Comparison of ENCODE assay signal across 24 mouse cellular contexts in genomic region chr14:57691316-57691715, GRCm38 (mm10). TPM values are rescaled to one million over a fixed set of nuclear protein-coding genes. Genes with fewer than 3 reads are reported as not detected.
A peak's percentile ranks its signal among the peaks of the same experiment; 100 is the strongest.
DNase-seq lines count a peak whose midpoint lies in the region; ATAC-seq and TF ChIP-seq lines count a peak whose summit lies in the region.
"Had no signal": no experiment of that assay in that cellular context is flagged by ENCODE, and none has a peak within 500 bp of the region (broad histone marks: within the 10 kb centered on the region; RNA-seq: fewer than 3 reads in every experiment).

No protein-coding gene starts in this region.

- H3K4me3 ChIP-seq in heart, embryonic 10.5 days: no peak overlapping the region
- peak overlapping the region; percentile 50 for H3K4me3 ChIP-seq in megakaryocyte, embryonic 14.5 days (replicated peaks)
- H3K4me3 ChIP-seq in ES-Bruce4 (ENCODE audit: low read depth, low read length): peak overlapping the region; percentile 29
- H3K4me3 ChIP-seq in intestine, embryonic 16.5 days (ENCODE audit: low read length): no peak overlapping the region
- H3K4me3 ChIP-seq: embryonic facial prominence, embryonic 13.5 days; forebrain, embryonic 12.5 days; heart, adult 2 months; hindbrain, embryonic 10.5 days had no signal

- peaks cover 69% of the 10 kb centered on the region for H3K36me3 ChIP-seq in heart, embryonic 10.5 days
- peaks cover 16% of the 10 kb centered on the region for H3K36me3 ChIP-seq in megakaryocyte, embryonic 14.5 days (replicated peaks; ENCODE audit: low read length)
- no peaks in the 10 kb centered on the region for H3K36me3 ChIP-seq in ES-Bruce4 (ENCODE audit: control insufficient read depth, insufficient read depth, low read length, poor library complexity, severe bottlenecking)
- H3K36me3 ChIP-seq in intestine, embryonic 16.5 days (ENCODE audit: control insufficient read depth, insufficient read depth, low read length): peaks cover 12% of the 10 kb centered on the region

- TF ChIP-seq CTCF in ES-Bruce4 (IDR thresholded peaks at IDR 0.05; ENCODE audit: low read depth, low read length): no peak

- no peaks in the 10 kb centered on the region for H3K9me3 ChIP-seq in heart, embryonic 10.5 days
- no peaks in the 10 kb centered on the region for H3K9me3 ChIP-seq in megakaryocyte, embryonic 14.5 days
- no peaks in the 10 kb centered on the region for H3K9me3 ChIP-seq in ES-Bruce4 (replicated peaks; ENCODE audit: control insufficient read depth, insufficient read depth, low read length, poor library complexity, severe bottlenecking)
- no peaks in the 10 kb centered on the region for H3K9me3 ChIP-seq in intestine, embryonic 16.5 days (ENCODE audit: control insufficient read depth, low read length)
- H3K9me3 ChIP-seq: embryonic facial prominence, embryonic 13.5 days; forebrain, embryonic 12.5 days; hindbrain, embryonic 10.5 days had no signal

- no peaks in the 10 kb centered on the region for H3K27me3 ChIP-seq in heart, embryonic 10.5 days (ENCODE audit: insufficient read depth, poor library complexity, severe bottlenecking)
- no peaks in the 10 kb centered on the region for H3K27me3 ChIP-seq in megakaryocyte, embryonic 14.5 days (replicated peaks)
- H3K27me3 ChIP-seq in ES-Bruce4 (ENCODE audit: control insufficient read depth, insufficient read depth, low read length, poor library complexity, severe bottlenecking): no peaks in the 10 kb centered on the region
- H3K27me3 ChIP-seq in intestine, embryonic 16.5 days (replicated peaks; ENCODE audit: control insufficient read depth, insufficient read depth, low read length): no peaks in the 10 kb centered on the region
- H3K27me3 ChIP-seq: embryonic facial prominence, embryonic 13.5 days; forebrain, embryonic 12.5 days; Patski had no signal

- DNase-seq in heart, embryonic 10.5 days (ENCODE audit: low spot score): peak; percentile 71
- no peak for DNase-seq in heart, adult 9 months (ENCODE audit: low spot score in 2 of 2)
- DNase-seq in MN1 (ENCODE audit: low spot score): no peak
- DNase-seq: adrenal gland, adult 2 months; adrenal gland, postnatal 25 days; cerebellum, adult 18-20 months; cerebellum, adult 9-11 months; cerebellum, postnatal 36 days; gastrocnemius, postnatal 10 days; heart, adult 2 months had no signal

- no peak for TF ChIP-seq EP300 in ES-Bruce4 (IDR thresholded peaks at IDR 0.05; ENCODE audit: insufficient read depth, low read depth, low read length)

- no peaks in the 10 kb centered on the region for H3K4me1 ChIP-seq in heart, embryonic 10.5 days
- H3K4me1 ChIP-seq in megakaryocyte, embryonic 14.5 days: peaks cover 31% of the 10 kb centered on the region
- H3K4me1 ChIP-seq in ES-Bruce4 (ENCODE audit: control insufficient read depth, insufficient read depth, low read length): peaks cover 1% of the 10 kb centered on the region
- no peaks in the 10 kb centered on the region for H3K4me1 ChIP-seq in intestine, embryonic 16.5 days (ENCODE audit: control insufficient read depth, insufficient read depth, low read length)
- H3K4me1 ChIP-seq: embryonic facial prominence, embryonic 13.5 days; forebrain, embryonic 12.5 days; hindbrain, embryonic 10.5 days had no signal

- H3K9ac ChIP-seq in ES-Bruce4 (ENCODE audit: low read depth, poor library complexity, severe bottlenecking): no peak overlapping the region
- H3K9ac ChIP-seq in intestine, embryonic 16.5 days (ENCODE audit: low read depth, low read length): no peak overlapping the region
- H3K9ac ChIP-seq: embryonic facial prominence, embryonic 13.5 days; forebrain, embryonic 12.5 days; hindbrain, embryonic 14.5 days had no signal

- H3K27ac ChIP-seq in heart, embryonic 10.5 days: no peak overlapping the region
- no peak overlapping the region for H3K27ac ChIP-seq in ES-Bruce4 (ENCODE audit: insufficient read depth, low read length)
- no peak overlapping the region for H3K27ac ChIP-seq in intestine, embryonic 16.5 days (ENCODE audit: low read length)
- H3K27ac ChIP-seq: embryonic facial prominence, embryonic 13.5 days; forebrain, embryonic 12.5 days; heart, adult 2 months; hindbrain, embryonic 10.5 days; hindbrain, embryonic 14.5 days had no signal

- TF ChIP-seq POLR2A in ES-Bruce4 (IDR thresholded peaks at IDR 0.05; ENCODE audit: insufficient read depth, low read length): no peak

- no peak for ATAC-seq in megakaryocyte, adult 5-6 weeks (ENCODE audit: poor library complexity, severe bottlenecking)
- no peak for ATAC-seq in intestine, embryonic 16.5 days
- ATAC-seq: forebrain, embryonic 16.5 days; Patski had no signal

- 96% methylated on average over 24 of the region's 24 CpGs for WGBS in heart, embryonic 10.5 days
- WGBS in intestine, embryonic 16.5 days: 95% methylated on average over 24 of the region's 24 CpGs

- no peak overlapping the region for H3K4me2 ChIP-seq in intestine, embryonic 16.5 days (ENCODE audit: low read depth, low read length)
- H3K4me2 ChIP-seq: embryonic facial prominence, embryonic 13.5 days; forebrain, embryonic 12.5 days; hindbrain, embryonic 14.5 days had no signal

RNA-seq across cellular contexts. Expression of gene Xpo4, which starts 26.1 kb away (rescaled TPM):
- polyA plus RNA-seq in heart, embryonic 10.5 days (2016; fragmentation: Nextera tagmentation; extraction: Ambion mirVana): 23.5 and 24.9 TPM in 2 replicates
- polyA plus RNA-seq in megakaryocyte, embryonic 14.5 days (2012; ENCODE audit: insufficient read depth, low replicate concordance): 1.9 and 7.5 TPM in 2 replicates
- 12.6 and 14.2 TPM in 2 replicates for total RNA-seq in megakaryocyte, adult 5-6 weeks (2015)
- total RNA-seq in megakaryocyte, adult 5-6 weeks (2017): 17.1 and 19.6 TPM in 2 replicates
- polyA plus RNA-seq in ES-Bruce4 (2011; ENCODE audit: insufficient read depth, insufficient read length, low read depth, missing spikeins): 64.0 and 64.1 TPM in 2 replicates
- polyA plus RNA-seq in intestine, embryonic 16.5 days (2015; fragmentation: Nextera tagmentation; extraction: Ambion mirVana): 16.1 and 17.0 TPM in 2 replicates

RNA-seq across cellular contexts. Expression of gene Gm49361, which starts 54.6 kb away (rescaled TPM):
- polyA plus RNA-seq in heart, embryonic 10.5 days (2016; fragmentation: Nextera tagmentation; extraction: Ambion mirVana): not detected in 2 replicates
- polyA plus RNA-seq in megakaryocyte, embryonic 14.5 days (2012; ENCODE audit: insufficient read depth, low replicate concordance): 0.67 TPM in 1 of 2 replicates, not detected in the other
- not detected in 2 replicates for total RNA-seq in megakaryocyte, adult 5-6 weeks (2015)
- 0.59 TPM in 1 of 2 replicates, not detected in the other for total RNA-seq in megakaryocyte, adult 5-6 weeks (2017)
- polyA plus RNA-seq in ES-Bruce4 (2011; ENCODE audit: insufficient read depth, insufficient read length, low read depth, missing spikeins): not detected in 2 replicates
- polyA plus RNA-seq in intestine, embryonic 16.5 days (2015; fragmentation: Nextera tagmentation; extraction: Ambion mirVana): not detected in 2 replicates
- total RNA-seq: adrenal gland, postnatal 25 days; gastrocnemius, postnatal 10 days; MEL had no signal
- polyA plus RNA-seq: adrenal gland, adult 2 months; C2C12; embryonic facial prominence, embryonic 13.5 days; forebrain, embryonic 12.5 days; forebrain, embryonic 16.5 days; frontal cortex, adult 2 months; heart, adult 2 months; heart, embryonic 16.5 days; hindbrain, embryonic 10.5 days; hindbrain, embryonic 14.5 days; Patski had no signal

Comparison
In these comparisons a context has a peak if more than half of its experiments do, and no peak if none do; other contexts are left out.
1. H3K4me3 ChIP-seq: peak in megakaryocyte, embryonic 14.5 days (single experiment) and ES-Bruce4 (single experiment); none in heart, embryonic 10.5 days (single experiment) and intestine, embryonic 16.5 days (single experiment).